Mouse (Mus musculus): ENCODE data around the gene Tmem51. TPM values are rescaled to one million over a fixed set of nuclear protein-coding genes. Genes with fewer than 3 reads are reported as not detected.
A peak's percentile ranks its signal among the peaks of the same experiment; 100 is the strongest.

The Tmem51 gene
- total and polyA plus RNA-seq, 2 experiments, result 4.1 to 13.3 TPM

DNA sequence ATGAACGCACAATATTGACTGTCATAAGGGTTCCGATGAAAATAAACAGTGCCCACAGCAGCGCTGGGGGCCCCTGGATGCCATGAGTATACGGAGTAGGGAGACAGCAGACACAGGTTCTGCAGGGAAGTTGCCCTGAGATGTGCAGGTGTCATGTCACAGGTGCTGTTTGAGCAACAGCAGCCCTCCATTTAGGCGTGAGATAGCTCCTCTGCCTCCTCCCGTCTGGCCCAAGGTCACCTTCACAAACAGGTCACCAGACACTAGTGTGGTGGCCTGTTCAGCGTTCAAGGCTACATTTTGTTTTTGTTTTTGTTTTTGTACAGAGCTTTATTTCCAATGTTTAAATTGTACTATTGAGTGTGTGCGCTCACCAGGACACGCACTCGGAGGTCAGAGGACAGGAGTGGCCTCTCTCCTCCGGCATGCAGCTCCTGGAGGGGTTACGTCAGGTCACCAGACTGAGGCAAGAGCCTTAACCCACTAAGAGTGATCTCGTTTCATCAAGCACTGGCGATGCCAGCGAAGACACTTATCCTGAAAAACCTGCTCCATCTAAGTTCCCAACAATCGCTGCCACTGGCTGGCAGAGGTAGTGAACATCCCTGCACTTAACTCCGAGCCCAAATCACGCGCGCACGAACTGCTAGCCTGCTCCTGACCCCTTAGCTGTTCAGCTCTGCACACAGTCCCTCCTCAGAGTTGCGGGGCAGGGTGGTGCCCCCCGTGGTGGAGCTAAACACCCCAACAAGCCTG, 22.4 kb downstream of the Tmem51 start:
- DNase-seq (ENCODE audit: extremely low read depth, low read depth, low spot score), result peak; percentile 44
- no peak overlapping the region for H3K27ac ChIP-seq (replicated peaks; ENCODE audit: insufficient read depth, low read depth, low read length)
- H3K4me1 ChIP-seq (ENCODE audit: control insufficient read depth, insufficient read depth, low read length), result peaks cover 12% of the 10 kb centered on the region

DNA sequence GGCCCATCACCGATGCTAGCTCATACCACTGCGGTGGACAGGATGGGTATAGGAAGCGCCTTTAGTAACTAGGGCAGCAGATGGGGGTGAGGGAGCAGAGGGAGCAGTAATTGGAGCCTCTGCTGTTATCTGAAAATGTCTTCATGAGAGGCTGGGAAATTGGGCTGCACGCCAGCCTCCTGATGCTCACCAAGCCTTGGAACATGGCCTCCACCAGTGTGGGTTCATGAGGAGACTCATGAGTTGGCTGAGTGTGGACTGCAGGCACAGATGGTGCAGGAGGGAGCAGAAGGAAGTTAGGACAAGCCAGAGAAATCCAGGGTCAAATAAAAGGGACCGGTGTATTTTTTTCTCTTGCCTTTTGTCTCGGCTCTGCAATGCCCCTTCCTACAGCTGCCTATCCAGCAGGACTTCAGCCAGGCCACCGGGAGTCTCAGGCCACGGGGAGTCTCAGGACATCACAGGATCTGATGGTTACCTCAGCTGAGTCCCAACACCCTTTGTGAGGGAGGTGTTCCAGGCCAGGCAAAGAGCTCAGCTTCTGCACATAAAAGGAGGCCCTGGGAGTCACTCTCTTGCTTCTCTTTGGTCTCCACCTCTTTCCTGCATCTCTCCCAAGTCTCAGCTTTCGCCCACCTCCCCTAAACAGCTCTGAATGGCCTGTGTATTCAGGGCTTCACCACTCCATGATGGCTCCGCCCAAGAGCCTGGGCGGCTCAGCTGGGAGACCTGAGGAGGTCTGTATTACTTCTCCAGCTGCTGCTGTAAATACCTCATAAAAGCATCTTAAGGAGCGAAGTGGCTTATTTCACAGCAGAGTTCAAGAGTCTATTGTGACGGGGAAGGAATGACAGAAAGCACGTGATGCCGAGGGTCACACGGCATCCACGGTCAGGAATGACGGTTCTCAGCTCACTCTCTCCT, 23.4 kb downstream of the Tmem51 start:
- Histone ChIP-seq H3K36me3 (ENCODE audit: control insufficient read depth, insufficient read depth, low read length) (no peaks in the 10 kb centered on the region), H3K4me1 (ENCODE audit: control insufficient read depth, insufficient read depth, low read length) (peaks cover 12% of the 10 kb centered on the region), H3K27me3 (ENCODE audit: control insufficient read depth, insufficient read depth, low read length) (no peaks in the 10 kb centered on the region), H3K27ac (replicated peaks; ENCODE audit: insufficient read depth, low read depth, low read length) (no peak overlapping the region), H3K4me3 (ENCODE audit: insufficient read depth, low read depth, low read length) (no peak overlapping the region), H3K9ac (ENCODE audit: low read depth, low read length) (no peak overlapping the region), H3K79me2 (ENCODE audit: control insufficient read depth, insufficient read depth, low read length) (peaks cover 4% of the 10 kb centered on the region; the same call in 1 of the 2 replicates)
- TF ChIP-seq CTCF (IDR thresholded peaks at IDR 0.05; ENCODE audit: low read depth, low read length) (no peak), POLR2A (IDR thresholded peaks at IDR 0.05; ENCODE audit: extremely low read depth, insufficient read depth, low read length) (no peak)
- no peak for DNase-seq (ENCODE audit: extremely low read depth, low read depth, low spot score)
- WGBS, result 85% methylated on average over 18 of the region's 18 CpGs

More for the DNA sequence above, 22.4 kb downstream of the Tmem51 start:
- H3K27me3 ChIP-seq (ENCODE audit: control insufficient read depth, insufficient read depth, low read length), result no peaks in the 10 kb centered on the region
- no peak for TF ChIP-seq POLR2A (IDR thresholded peaks at IDR 0.05; ENCODE audit: extremely low read depth, insufficient read depth, low read length)
- TF ChIP-seq CTCF (IDR thresholded peaks at IDR 0.05; ENCODE audit: low read depth, low read length), result no peak
- WGBS, result 84% methylated on average over 23 of the region's 23 CpGs
- H3K36me3 ChIP-seq (ENCODE audit: control insufficient read depth, insufficient read depth, low read length), result no peaks in the 10 kb centered on the region
- peaks cover 4% of the 10 kb centered on the region; the same call in 1 of the 2 replicates for H3K79me2 ChIP-seq (ENCODE audit: control insufficient read depth, insufficient read depth, low read length)
- no peak overlapping the region for H3K4me3 ChIP-seq (ENCODE audit: insufficient read depth, low read depth, low read length)
- no peak overlapping the region for H3K9ac ChIP-seq (ENCODE audit: low read depth, low read length)

DNA sequence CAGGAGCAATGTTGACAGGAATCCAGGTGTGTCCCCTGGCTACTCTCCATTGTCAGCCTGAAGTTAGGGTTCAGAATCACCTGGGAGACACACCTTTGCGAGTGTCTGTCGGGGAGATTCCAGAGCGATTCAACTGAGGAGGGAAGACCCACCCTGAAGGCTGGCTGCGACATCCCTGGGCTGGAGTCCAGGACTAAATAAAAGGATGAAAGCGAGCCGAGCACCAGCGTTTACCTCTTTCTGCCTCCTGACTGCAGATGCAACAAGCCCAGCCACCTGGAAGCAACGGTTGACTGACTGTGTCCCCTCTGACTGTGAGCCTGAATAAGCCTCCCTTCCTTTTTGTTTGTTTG, 24.3 kb downstream of the Tmem51 start:
- WGBS, result 94% methylated on average over 8 of the region's 8 CpGs
- no peaks in the 10 kb centered on the region for H3K36me3 ChIP-seq (ENCODE audit: control insufficient read depth, insufficient read depth, low read length)
- peaks cover 10% of the 10 kb centered on the region; the same call in 1 of the 2 replicates for H3K4me1 ChIP-seq (ENCODE audit: control insufficient read depth, insufficient read depth, low read length)
- H3K9ac ChIP-seq (ENCODE audit: low read depth, low read length), result no peak overlapping the region
- H3K4me3 ChIP-seq (ENCODE audit: insufficient read depth, low read depth, low read length), result no peak overlapping the region
- H3K27ac ChIP-seq (replicated peaks; ENCODE audit: insufficient read depth, low read depth, low read length), result no peak overlapping the region
- H3K79me2 ChIP-seq (ENCODE audit: control insufficient read depth, insufficient read depth, low read length), result peaks cover 4% of the 10 kb centered on the region; the same call in 1 of the 2 replicates
- TF ChIP-seq POLR2A (IDR thresholded peaks at IDR 0.05; ENCODE audit: extremely low read depth, insufficient read depth, low read length) (no peak), CTCF (IDR thresholded peaks at IDR 0.05; ENCODE audit: low read depth, low read length) (no peak)
- no peaks in the 10 kb centered on the region for H3K27me3 ChIP-seq (ENCODE audit: control insufficient read depth, insufficient read depth, low read length)
- DNase-seq (ENCODE audit: extremely low read depth, low read depth, low spot score), result no peak

DNA sequence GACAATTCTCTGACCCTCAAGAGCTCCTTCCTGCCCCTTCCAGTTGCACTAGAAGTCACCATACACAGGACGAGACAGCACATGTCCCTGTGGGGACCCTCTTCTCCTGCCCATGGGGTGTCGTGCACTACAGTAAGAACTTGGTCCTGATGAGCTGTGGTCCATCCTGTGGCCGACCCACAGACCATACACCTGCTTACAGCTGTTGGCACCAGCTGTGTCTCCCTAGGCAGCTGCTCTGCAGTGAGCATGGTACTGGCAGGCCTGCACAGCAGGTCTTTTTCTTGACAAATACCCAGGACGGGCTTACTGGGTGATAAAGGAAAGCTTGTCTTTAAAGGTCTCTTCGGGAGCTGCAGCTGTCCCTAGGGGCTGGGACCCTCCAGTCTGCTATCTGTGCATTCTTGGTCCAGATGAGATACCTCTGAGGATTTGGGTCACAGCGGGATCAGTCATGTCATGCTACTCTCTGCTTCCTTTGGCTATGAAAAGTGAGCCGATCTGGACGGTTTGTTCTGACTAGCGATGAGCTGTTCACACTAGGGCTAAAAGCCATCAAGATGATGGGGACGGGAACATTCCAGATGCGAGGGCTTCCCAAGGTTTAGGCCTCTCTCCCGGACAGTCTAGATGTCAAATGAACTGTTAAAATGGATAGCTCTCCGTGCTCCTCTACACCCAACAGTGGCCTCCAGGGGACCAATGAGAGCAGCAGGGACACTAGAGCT, 24.8 kb downstream of the Tmem51 start:
- WGBS, result 92% methylated on average over 13 of the region's 13 CpGs
- Histone ChIP-seq H3K4me3 (ENCODE audit: insufficient read depth, low read depth, low read length) (no peak overlapping the region), H3K36me3 (ENCODE audit: control insufficient read depth, insufficient read depth, low read length) (no peaks in the 10 kb centered on the region), H3K4me1 (ENCODE audit: control insufficient read depth, insufficient read depth, low read length) (peaks cover 7% of the 10 kb centered on the region; the same call in 1 of the 2 replicates), H3K9ac (ENCODE audit: low read depth, low read length) (no peak overlapping the region), H3K27me3 (ENCODE audit: control insufficient read depth, insufficient read depth, low read length) (no peaks in the 10 kb centered on the region), H3K79me2 (ENCODE audit: control insufficient read depth, insufficient read depth, low read length) (peaks cover 4% of the 10 kb centered on the region; the same call in 1 of the 2 replicates), H3K27ac (replicated peaks; ENCODE audit: insufficient read depth, low read depth, low read length) (no peak overlapping the region)
- TF ChIP-seq CTCF (IDR thresholded peaks at IDR 0.05; ENCODE audit: low read depth, low read length) (no peak), POLR2A (IDR thresholded peaks at IDR 0.05; ENCODE audit: extremely low read depth, insufficient read depth, low read length) (no peak)
- DNase-seq (ENCODE audit: extremely low read depth, low read depth, low spot score), result no peak

DNA sequence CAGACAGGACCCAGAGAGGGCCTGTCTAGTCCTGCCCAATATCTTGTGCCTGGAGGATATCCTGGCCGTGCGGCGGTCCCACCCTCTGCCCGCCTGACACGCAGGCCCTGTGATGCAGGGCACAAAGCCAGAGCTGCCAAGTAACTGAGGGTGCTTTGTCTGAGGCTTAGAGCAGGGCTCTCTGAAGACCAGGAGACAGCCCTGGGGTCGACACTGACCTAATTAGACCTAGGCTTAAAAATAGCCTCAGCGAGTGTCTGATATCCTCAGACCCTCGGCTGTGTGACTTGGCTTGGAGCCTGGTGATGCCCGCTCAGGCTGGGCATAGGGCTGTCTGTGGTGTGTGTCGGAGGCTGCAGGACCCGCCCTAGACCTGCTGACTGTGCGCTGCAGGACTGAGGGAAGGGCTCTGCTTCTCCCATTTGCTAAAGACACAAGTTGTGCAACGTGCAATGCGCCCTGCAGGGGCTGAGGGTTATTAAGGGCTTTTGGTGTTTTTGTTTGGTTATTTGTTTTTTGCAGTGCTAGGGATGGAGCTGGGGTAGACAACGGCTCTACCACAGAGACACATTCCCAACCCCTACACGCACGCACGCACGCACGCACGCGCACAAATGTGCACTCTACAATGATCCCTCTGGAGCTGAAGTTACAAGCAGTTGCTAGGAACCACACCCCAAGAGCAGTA, 26.4 kb downstream of the Tmem51 start:
- H3K36me3 ChIP-seq (ENCODE audit: control insufficient read depth, insufficient read depth, low read length), result no peaks in the 10 kb centered on the region
- H3K4me1 ChIP-seq (ENCODE audit: control insufficient read depth, insufficient read depth, low read length), result peaks cover 7% of the 10 kb centered on the region
- DNase-seq (ENCODE audit: extremely low read depth, low read depth, low spot score), result no peak
- H3K27me3 ChIP-seq (ENCODE audit: control insufficient read depth, insufficient read depth, low read length), result no peaks in the 10 kb centered on the region
- H3K4me3 ChIP-seq (ENCODE audit: insufficient read depth, low read depth, low read length), result no peak overlapping the region
- H3K9ac ChIP-seq (ENCODE audit: low read depth, low read length), result no peak overlapping the region
- H3K79me2 ChIP-seq (ENCODE audit: control insufficient read depth, insufficient read depth, low read length), result no peaks in the 10 kb centered on the region; the same call in 1 of the 2 replicates
- 85% methylated on average over 22 of the region's 22 CpGs for WGBS
- no peak for TF ChIP-seq CTCF (IDR thresholded peaks at IDR 0.05; ENCODE audit: low read depth, low read length)
- TF ChIP-seq POLR2A (IDR thresholded peaks at IDR 0.05; ENCODE audit: extremely low read depth, insufficient read depth, low read length), result no peak
- H3K27ac ChIP-seq (replicated peaks; ENCODE audit: insufficient read depth, low read depth, low read length), result no peak overlapping the region
